Mouse (Mus musculus) CH12.LX (cell line): ENCODE measurements around the gene Smg6.

Source experiments
- CTCF ChIP-seq, 2 experiments: IDR thresholded peaks in 1 of 2; conservative IDR thresholded peaks in 1 of 2; 2 replicates each; pipeline ENCODE4 v1.5.1; 2011 to 2012; ENCODE audit warnings: low read depth in 2 of 2, low read length in 2 of 2, improper control_type of control experiment in 1 of 2, inconsistent platforms in 1 of 2, mild to moderate bottlenecking in 1 of 2, moderate library complexity in 1 of 2
- EP300 ChIP-seq: IDR thresholded peaks from 2 replicates; pipeline ENCODE4 v1.6.1; 2011; ENCODE audit warnings: low read length, improper control_type of control experiment
- NRF1 ChIP-seq: IDR thresholded peaks from 2 replicates; pipeline ENCODE4 v1.6.1; 2014; ENCODE audit warnings: low read depth, mild to moderate bottlenecking, inconsistent platforms, low read length, improper control_type of control experiment, moderate library complexity
- POLR2A ChIP-seq: IDR thresholded peaks from 2 replicates; pipeline ENCODE4 v1.6.1; 2011; ENCODE audit warnings: low read depth, mild to moderate bottlenecking, improper control_type of control experiment, low read length

DNA sequence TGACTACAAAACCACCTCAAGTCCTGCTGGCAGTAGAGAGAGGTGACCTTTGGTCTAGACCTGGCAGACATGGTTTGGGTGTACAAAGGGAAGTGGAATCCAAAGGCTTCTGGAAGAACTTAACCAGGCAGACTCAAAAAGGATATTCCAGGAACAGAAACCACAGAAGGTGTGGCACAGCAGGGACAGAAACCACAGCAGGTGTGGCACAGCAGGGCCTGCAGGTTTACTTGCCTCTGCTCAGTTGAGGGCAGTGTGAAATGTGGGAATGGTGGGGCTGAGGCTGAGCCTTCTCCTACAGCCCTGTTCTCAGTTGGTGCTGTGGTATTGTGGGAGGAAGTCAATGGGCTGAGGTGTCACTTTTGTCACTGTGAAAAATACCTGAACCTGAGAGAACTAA, 29.3 kb downstream of the Smg6 start:
- TF ChIP-seq NRF1 (no peak), CTCF (conservative IDR thresholded peaks at IDR 0.05 in 1 of 2, IDR thresholded peaks at IDR 0.05 in 1 of 2; ENCODE audit: low read depth in 2 of 2, low read length in 2 of 2) (no peak), POLR2A (no peak), EP300 (no peak)
